Mouse (Mus musculus) heart, adult 8-10 months (tissue): ENCODE measurements at regions not wholly inside any gene's neighbourhood (a gene's known extent, or its start where the extent isn't known, plus 50 kb on each side); places are given as distances from the start of the nearest gene placed in this dataset.
A peak's percentile ranks its signal among the peaks of the same experiment; 100 is the strongest.
"Not testable (repeated sequence)": the region's sequence is repeated elsewhere in the genome, so short reads cannot be mapped to it uniquely, and the experiment has no call there.

Experiments used
- DNase-seq: peaks from one replicate; pipeline ENCODE4 v3.0.0; 2022; ENCODE audit warnings: low spot score

DNA sequence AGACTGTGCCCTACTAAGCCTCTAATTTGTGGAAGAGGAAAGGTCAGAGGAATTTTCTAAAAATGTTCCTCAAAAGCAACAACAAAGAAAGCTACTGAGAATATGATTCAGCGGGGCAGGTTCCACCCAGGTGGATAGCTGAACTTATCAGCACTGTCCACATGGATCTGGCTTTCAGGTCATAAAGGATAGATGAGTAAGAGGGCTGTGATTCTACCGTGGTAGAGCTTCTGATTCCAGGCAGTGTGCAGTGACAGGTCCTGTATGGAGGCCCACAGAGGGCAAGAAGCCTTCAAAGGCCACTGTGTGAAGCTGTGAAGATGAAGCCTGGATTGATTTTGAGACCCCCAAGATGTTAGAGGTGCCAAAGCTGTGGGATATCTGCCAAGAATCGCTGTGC lies 51.8 kb downstream of the Teddm3 start:
- DNase-seq, result not testable (repeated sequence)

DNA sequence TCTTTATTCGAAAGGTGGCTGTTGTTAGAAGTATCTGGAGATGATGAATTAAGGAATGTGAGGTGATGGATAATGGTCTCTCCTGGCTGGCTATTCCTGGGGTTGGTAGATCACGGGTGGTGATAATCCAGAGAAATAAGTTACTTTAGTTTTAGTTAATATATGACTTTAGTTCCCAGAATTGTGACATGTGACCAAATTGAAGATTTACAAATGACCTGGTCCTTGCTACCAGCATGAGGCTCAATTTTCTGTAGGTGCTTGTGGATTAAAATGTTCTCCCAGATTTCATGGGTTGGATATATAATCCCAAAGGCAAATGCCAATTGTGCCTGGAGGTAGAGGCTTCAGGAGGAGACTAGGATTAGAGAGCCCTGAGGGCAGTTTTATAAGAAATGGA lies 53.7 kb downstream of the Teddm3 start:
- not testable (repeated sequence) for DNase-seq

DNA sequence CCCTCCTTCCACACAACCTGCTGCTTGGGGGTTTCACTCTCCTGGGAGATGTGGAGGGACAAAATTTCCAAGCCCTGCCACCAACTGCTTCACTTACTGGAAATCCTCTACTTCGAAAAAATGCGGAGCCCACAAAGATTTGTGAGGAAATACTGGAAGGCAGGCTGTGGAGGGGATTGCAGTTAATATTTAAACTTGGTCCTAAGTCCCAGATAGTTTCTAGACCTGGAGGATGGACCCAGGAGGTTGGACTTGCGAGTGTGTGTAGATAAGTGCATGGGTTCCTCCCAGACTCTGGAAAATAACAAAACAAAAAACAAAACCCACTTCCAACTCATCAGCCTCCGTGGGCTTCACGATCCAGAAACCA lies 79.0 kb downstream of the Teddm3 start:
- DNase-seq, result no peak

DNA sequence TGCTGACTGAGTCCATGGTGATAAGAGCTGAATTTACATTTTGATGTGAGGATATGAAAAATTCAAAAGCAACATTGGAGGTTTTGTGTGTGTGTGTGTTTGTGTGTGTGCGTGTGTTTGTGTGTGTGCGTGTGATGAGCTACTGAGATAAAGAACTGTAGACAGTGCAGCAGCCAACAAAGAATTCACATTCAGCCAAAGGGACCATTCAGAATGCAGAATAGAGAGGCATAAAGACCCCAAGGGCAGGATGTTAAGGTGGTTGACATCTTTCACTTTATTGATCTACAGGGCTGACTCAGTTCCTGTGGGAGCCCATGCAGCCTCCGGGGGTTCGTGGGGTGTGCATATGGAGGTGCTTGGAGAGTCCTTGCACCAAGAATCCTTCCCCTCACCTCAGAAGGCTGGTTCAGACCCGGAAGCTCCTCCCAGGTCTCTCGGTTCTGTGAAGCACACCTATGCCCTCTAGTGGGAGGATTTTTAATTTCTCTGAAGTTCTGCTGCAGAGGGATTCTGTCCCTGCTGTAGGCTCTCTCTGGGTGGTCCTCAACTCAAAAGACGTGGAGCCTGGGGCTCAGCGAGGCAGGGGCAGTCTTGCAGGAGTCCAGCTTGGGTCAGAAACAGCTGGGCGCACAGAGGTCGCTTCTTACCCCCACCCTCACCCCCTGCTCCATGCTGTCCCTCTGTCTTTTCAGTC lies 79.6 kb downstream of the Teddm3 start:
- not testable (repeated sequence) for DNase-seq

DNA sequence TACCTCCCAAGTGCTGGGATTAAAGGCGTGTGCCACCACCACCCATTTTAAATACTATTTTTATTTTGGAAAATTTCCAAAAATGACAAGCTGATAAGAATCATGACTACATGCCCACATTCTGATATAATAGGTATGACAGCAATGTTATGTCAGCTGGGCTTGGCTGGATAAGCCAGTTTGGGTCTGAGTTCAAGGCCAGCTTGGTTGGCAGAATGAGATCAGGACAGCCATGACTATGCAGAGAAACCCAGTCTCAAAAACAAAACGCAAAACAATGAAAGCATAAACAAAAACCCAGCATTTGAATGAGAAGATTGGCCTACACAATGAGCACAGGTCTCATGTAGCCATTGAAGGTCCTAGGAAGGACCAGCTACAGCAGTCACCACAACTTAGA lies 93.6 kb downstream of the Teddm3 start:
- no peak for DNase-seq

DNA sequence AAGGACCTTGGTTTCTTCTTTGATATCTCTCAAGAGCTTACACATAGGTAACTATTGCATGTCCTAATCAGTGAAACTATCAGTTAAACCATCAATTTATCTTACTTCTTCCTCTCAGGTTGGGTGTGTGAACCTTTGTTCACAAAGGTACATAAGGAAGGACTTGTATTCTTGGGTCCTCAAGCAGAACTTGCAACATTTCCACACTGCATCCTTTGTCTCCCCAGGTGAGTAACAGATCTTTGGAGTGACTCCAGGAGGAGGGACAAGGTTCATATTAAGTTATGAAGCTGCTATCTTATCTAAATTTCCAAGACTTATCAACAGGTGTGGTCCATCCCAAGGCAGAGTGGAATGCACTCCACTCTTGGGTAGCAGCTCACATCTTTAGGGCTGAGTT lies 99.0 kb downstream of the Teddm3 start:
- DNase-seq, result no peak

DNA sequence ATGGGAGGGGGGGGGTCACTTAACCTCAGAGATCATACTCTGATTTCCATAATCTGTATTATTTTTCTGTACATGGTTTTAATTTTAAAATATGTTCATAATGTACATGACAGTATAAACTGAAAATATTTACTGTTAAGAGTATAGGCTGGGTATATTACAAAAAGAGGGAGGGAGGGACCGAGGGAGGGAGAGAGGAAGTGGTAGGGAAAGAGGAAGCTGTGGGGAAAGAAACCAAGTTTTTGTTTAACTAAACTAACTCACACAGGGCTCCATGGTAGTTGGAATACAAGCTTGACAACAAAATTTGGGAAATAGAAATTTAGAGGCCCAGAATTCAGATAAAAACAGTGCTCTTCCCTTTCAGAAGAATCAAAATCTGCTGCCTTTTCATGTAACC lies 131.7 kb downstream of the Teddm3 start:
- not testable (repeated sequence) for DNase-seq

DNA sequence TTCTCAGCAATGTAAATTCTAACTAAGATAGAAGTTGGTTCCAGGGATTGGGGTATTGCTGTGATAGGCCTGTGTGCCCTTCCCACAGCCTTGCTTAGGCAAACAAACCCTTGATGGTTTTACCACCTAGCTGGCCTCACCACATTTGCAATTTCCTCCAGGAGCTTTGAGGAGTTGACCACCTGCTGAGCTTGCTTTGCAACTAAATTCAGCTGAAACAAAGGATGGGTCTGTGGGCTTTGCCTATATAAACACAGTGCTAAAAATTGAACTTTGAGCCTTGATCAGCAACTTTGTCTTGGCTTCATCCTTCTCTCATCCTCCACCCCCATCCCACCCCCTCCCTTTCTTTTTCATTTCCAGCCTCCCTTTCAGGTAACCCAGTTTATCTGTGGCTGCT lies 148.9 kb downstream of the Teddm3 start:
- no peak for DNase-seq

DNA sequence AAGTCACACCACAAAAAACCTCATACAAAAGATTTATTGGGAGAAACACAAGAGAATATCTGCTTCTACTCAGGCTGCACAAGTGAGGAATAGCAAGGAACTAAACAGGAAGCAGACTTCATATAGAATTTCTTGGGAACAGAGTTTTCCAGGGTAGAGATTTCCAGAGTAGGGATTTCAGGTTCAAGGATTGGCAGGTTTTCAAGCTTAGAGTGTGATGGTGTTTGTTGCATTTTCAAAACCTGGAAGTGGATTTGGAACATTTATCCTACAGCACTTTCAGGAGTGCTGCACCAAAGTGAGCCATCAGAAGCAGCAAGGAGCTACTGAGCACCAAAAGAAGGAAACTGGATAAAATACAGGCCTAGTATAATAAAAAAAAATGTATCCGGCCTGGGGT lies 152.7 kb downstream of the Teddm3 start:
- DNase-seq, result no peak

DNA sequence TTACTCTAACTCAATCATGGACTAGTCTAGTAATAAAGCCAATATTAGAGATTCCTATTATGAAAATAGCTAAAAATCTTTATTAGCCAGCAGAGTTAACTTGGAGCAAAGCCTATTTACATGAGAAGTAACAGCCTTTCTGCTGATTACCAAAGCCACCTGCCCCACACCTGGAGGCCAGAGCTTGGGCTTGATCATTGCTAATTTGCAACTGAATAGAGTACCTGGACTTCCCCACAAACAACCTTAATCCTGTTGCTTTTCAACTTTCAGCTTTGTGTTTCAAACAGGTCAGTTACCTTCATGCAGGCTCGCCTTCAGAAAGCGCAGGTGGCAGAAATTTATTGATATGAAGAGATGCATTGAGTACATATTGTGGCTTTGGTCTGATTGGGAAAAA lies 163.3 kb downstream of the Teddm3 start:
- DNase-seq, result no peak

DNA sequence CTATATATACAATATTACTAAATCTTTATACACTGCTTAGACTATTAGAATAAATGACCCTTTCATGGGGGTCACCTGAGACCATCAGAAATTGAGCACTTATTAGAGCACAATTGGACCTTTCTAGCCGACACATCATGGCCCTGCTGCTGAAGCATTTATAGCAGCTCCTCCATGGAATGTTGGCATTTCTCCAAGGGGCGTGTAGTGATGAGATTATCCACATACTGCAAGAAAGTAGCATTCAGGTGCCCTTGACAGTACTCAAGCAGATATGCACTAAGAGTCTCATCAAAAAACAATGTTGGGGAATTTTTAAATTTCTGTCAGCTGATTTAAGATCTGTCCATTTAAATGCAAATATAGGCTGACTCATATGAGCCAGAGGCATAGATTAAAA lies 178.4 kb downstream of the Teddm3 start:
- peak; percentile 31 for DNase-seq

DNA sequence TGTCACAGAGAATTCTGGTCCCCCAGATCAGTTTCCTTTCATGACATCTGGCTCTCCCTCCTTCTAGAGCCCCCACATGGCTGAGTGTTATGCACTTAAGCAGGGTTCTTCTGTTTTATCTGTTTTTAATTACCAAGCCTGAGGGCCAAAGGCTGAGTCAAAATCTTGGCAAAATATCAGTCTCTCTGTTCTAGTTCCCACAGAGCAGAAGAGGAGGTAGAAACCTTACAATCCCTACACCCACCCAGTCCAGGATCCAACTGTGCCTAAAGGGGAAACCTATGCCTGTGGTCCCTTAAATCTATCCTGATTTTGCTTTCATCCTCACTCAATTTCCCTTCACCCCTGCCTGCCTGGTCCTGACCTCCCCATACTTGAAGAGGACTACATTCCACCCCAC lies 181.4 kb downstream of the Teddm3 start:
- DNase-seq, result no peak

DNA sequence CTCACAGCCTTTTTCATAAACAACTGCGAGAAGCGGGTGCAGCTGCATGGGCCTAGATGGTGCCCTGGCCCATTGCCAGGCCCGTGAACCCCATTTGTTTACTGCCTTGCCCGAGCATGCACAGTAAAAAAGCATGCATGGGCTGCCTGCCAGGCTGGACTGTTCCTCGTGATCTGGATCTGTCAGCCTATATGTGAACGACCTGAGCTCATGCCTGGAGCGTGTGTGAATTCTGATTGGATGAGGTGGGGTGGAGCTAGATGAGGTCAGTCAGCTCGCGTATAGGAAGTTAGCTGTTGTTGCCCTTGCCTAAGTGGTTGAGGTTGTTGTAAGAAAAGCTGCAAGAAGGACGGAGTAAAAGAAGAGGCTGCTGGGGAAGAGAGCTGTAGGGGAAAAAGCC lies 194.9 kb downstream of the Teddm3 start:
- DNase-seq, result no peak

DNA sequence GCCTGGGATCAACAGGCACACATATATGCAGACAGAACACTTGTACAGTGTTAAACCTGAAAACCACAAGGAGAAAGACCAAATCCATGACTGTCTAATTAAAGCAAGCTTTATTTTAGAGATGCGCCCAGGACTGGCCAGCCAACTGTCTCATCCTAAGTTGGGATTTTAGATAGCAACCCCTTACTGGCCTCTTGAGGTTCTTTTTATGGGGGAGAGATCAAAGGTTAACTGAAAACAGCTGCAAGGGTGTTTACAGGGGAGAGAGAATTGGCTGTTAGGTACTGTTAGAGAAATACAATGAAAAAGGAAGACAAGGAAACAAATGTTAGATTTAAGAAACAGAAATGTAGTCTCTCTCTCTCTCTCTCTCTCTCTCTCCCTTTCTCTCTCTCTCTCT lies 202.4 kb upstream of the Thpo start:
- no peak for DNase-seq

DNA sequence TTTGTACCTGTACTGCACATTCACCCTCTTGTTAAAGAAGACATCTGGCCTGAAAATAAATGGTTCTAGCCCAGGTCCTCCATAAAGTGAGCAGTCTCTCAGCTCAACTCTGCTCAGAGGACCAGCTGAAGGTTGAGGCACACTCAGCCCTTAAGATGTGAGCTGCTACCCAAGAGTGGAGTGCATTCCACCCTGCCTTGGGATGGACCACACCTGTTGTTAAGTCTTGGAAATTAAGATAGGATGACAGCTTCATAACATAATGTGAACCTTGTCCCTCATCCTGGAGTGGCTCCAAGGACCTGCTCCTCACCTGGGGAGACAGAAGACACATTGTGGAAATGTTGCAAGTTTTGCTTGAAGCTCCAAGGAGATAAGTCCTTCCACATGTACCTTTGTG lies 200.5 kb upstream of the Thpo start:
- DNase-seq, result not testable (repeated sequence)

DNA sequence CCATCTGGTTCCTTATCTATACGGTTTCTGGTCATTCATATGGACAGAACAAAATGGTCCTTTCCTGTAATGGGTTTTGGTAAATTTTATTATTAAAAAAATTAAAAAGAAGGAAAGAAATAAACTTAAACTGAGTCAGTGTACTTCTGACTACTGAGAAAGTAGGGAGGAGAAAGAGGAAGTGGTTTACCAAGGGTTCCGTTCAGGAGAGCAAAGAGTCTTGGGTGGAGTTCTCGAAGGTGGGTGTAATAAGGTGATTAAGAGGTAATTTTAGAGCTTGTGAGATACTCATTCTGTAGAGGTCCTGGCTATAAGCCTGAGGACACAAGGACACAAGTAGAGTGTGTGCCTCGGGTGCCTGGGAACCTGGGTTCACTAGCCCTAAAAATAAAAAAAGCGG lies 195.7 kb upstream of the Thpo start:
- DNase-seq, result not testable (repeated sequence)

DNA sequence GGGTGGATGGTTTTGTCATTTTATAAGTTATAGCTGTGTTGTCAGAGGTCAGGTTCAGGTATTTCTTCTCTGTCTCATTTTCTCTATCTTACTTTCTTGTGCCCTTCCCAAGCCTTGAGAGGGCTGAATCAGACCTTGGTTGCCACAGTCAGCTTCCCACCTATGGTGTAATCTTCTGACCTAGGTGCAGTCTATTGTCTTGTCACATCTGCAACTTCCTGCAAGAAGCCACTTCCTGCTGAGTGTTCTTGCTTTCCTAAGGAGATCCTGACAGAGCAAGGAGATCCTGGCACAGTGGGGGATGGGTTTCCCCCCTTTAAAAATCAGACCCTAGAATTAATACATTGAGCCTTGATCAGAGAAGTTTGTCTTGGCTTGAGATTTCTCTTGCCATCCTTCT lies 191.5 kb upstream of the Thpo start:
- not testable (repeated sequence) for DNase-seq

DNA sequence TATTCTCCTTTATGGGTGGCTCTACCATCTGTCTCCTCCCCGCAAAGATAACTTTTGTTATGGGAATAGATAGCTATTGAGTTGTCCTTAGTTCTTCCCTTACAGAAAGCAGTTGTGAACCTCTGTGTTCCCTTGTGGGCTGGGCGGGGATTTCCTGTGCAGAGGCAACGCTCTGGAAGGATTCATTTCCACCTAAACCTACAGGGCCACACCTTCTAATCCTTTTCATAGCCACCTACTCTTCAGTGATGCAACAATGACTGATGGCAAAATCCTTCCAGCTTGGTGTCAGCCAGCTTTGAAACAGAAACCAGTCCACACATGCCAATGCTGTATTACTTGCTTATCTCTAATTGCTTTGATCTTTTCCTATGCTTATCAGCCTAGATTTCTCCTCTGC lies 176.6 kb upstream of the Thpo start:
- not testable (repeated sequence) for DNase-seq

DNA sequence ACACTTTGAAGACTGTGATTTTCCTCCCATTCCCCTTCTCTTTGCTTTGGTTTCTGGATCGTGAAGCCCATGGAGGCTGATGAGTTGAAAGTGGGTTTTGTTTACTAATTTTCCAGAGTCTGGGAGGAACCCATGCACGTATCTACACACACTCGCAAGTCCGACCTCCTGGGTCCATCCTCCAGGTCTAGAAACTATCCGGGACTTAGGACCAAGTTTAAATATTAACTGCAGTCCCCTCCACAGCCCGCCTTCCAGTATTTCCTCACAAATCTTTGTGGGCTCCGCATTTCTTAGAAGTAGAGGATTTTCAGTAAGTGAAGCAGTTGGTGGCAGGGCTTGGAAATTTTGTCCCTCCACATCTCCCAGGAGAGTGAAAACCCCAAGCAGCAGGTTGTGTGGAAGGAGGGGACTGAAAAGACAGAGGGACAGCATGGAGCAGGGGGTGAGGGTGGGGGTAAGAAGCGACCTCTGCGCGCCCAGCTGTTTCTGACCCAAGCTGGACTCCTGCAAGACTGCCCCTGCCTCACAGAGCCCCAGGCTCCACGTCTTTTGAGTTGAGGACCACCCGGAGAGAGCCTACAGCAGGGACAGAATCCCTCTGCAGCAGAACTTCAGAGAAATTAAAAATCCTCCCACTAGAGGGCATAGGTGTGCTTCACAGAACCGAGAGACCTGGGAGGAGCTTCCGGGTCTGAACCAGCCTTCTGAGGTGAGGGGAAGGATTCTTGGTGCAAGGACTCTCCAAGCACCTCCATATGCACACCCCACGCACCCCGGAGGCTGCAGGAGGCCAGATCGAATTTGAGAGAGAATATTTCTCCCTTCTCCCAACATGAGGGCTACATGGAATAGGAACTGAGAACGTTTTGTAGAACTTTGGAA lies 174.4 kb upstream of the Thpo start:
- not testable (repeated sequence) for DNase-seq

DNA sequence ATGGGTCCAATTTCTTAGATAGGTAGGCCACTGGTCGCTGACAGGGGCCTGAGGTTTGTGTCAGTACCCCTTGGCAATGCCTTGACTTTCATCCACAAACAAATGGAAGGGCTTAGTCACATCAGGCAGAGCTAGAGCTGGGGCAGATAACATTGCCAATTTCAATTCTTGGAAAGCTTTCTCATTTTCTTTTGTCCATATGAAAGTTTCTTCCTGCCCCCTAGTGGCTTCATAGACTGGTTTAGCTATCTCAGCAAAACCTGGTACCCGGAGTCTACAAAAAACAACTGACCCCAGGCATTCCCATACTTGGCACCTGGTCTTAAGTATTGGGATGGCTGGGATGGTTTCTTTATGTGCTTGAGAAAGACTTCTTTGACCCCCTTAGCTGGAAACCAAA lies 161.4 kb upstream of the Thpo start:
- DNase-seq, result no peak

DNA sequence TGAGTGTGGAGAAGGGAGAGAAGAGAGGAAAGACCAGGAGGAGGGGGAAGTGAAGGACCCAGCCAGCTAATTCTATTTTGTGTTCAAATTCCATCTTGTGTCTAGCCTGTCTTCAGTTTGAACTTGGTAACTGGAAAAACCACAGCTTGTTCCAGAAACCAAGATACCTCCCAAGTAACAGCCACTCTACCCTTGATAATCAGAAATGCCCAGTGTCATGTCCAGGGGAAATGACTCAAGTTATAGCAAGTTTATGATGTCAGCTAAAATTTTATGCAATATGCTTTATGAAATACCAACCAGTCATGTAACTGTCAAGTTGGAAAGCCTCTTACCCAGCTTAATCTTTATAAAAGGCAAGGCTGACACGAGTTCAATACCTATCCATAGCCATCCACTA lies 137.4 kb upstream of the Thpo start:
- no peak for DNase-seq

DNA sequence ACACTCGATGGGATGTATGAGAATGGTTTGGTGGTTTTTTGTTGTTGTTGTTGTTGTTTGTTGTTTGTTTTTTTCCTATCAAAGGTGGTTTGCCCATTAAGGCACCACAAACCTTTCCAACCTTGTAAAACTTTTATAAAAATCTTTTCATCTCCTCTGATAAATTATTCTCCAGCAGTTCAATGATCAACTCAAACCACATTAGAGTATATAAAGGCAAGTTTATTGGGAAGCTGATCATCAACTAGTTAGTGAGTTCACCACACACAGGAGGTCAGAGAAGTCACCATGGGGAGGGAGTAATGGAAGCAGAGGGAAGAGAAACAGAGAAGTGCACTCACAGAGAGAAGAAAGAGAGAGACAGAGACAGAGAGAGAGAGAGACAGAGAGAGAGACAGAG lies 132.5 kb upstream of the Thpo start:
- no peak for DNase-seq

DNA sequence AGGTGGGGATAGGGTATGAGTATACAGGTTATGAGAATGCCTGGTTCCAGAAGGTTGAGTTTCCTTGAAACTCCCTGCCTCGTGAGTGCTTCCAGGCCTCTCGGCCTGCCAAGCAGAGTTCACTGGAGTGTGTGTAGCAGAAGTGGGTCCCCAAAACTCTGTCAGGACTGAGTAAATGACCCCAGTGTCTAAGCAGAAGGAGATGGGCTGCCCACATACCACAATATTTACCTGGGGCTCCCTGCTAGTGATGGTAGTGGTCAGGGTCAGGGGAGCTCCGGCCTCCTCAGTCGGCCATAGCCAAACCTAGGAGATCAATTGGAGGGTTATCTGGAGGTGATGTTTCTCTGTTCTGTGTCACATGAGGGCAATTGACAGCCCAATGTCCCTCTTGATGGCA lies 126.9 kb upstream of the Thpo start:
- no peak for DNase-seq
